Mouse (Mus musculus): Measurements from ENCODE around the gene Zup1. TPM values are rescaled to one million over a fixed set of nuclear protein-coding genes. Genes with fewer than 3 reads are reported as not detected.
A peak's percentile ranks its signal among the peaks of the same experiment; 100 is the strongest.
"Not testable (repeated sequence)": the region's sequence is repeated elsewhere in the genome, so short reads cannot be mapped to it uniquely, and the experiment has no call there.

The Zup1 gene
- 10 to 100 TPM; 15.1 to 16.8 TPM for total RNA-seq (2021)

DNA sequence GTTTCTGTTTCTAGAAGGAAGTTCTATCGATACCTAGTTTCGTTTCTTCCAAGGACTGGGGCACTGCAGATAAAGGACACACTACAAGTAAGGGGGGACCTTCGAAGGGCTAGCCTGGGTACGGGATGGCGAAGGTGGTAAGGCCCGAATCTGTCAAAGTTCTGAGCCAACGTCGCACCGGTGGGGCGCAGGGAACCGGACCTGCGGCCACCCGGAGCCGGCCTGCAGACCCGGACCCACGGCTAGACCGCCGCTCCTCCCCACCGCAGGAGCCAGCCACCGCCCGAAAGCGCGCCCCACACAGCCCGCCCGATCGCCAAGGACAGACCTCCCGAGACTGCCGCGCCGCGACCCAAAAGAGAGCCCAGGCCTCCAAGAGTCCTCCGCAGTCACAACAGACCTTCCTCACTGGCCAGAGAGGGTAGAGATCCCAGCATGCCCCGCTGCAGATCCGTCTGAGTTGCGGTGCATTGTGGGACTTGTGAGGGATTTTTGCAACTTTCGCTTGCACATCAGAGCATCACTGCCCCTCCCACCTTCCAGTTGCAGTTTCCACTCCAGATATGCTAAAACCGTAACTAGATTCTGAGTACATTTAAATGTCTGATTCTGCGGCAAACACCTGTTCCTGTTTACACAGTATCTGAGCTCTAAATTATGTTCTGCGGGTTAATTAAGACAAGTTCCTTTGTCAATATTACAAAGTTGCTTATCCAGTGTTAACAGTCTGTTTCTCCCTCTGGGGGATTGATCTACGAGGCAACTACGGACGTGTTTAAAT is at the start of gene Zup1:
TSS of gene Zup1 (minus strand) at position 467 of the 781 bp plus-strand sequence.
- peak; percentile 79 to 80 for DNase-seq

GRCm38 (mm10) chr10:33998397-33998796 is 47.3 kb upstream of the Zup1 start:
- DNase-seq = no peak

DNA sequence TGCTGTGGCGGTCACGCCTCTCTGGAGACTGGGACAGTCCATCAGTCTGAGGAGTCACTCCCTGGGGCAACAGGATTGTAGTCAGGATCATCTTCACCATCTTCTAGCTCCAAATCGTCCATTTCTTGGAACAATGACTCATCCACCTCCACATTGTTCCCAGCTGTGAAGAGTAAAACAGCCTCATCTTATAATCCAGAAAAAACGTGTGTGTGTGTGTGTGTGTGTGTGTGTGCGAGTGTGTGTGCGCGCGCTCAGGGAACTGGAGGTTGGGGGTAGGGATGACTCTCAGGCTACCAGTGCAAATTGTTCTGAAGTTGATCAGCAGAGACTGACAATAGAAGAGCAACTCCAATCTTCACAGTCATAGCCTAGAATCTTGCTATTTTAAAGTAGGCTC is 45.6 kb upstream of the Zup1 start:
- DNase-seq = not testable (repeated sequence)

DNA sequence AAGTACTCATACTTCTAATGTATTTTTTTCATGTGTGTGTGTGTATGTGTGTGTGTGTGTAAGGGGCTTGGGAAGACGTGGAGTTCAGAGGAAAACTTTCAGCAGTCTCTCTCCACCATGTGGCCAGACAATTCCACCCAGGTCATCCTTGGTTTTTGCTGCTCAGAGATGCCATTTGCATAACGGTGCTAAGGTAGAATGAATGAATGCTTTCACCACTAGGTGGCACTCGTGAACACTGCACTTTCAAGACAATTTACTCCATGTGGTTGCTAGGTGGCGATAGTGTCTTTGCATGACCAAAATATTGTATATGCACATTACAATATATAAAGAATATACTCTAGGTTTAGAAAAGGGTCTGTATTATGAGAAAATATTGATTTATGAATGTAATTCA is 35.7 kb upstream of the Zup1 start:
- peak; percentile 9 to 34 for DNase-seq

DNA sequence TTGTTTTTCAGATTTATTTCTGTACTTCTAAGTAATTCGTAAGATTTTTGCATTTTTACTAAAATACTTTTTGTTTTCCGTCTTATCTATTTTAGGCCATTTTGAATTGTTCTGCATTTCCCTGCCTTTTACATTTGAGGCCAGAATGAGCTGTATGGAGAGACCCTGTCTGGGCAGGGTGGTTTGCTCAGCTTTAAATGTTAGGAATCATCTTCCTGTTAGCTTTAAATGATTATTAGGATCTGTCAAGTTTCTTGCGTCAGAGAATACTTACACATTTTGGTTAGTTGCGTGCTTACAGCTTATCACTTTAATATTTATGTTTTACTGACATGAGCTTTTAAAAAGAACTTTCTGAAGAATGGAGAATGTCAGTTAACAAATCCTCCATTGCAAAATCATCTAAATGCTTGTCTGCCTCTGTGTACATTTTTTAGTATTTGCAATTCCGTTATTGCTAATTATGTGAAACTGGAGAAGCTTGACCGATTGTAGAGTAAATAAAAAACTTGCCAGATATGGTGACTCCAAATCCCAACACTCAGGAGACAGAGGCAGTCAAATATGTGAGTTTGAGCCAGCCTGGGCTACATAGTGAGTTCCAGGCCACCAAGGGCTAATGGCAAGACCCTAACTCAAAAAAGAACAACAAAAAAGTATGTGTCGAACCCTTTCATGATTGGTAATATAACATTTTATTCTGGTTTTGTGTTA is 23.9 kb upstream of the Zup1 start:
- no peak for DNase-seq

GRCm38 (mm10) chr10:33952509-33952908 is 1.4 kb upstream of the Zup1 start:
- no peak for DNase-seq

GRCm38 (mm10) chr10:33946336-33946735 is 4.7 kb downstream of the Zup1 start:
- no peak for DNase-seq

GRCm38 (mm10) chr10:33945390-33945789 is 5.7 kb downstream of the Zup1 start:
- no peak for DNase-seq

DNA sequence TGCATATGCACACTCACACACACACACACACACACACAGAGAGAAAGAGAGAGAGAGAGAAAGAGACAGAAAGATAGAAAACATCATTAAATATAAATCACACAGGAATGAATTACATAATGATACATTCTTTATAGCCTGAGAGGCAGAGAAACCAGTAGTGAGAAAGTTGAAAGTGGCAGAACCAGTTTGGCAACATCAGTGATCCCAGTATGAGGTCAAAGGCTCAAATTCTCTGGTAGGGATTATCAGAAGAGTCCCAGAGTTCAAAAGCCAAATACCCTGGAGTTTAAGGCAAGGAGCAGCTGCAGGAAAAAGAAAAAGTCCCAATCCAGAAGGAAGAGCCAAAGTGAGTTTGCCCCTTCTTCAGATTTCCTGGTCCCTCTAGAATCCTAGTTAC is 10.4 kb downstream of the Zup1 start:
- no peak for DNase-seq

GRCm38 (mm10) chr10:33905489-33905888 is 45.6 kb downstream of the Zup1 start:
- DNase-seq = peak in 1 of 2 experiments; percentile 2

DNA sequence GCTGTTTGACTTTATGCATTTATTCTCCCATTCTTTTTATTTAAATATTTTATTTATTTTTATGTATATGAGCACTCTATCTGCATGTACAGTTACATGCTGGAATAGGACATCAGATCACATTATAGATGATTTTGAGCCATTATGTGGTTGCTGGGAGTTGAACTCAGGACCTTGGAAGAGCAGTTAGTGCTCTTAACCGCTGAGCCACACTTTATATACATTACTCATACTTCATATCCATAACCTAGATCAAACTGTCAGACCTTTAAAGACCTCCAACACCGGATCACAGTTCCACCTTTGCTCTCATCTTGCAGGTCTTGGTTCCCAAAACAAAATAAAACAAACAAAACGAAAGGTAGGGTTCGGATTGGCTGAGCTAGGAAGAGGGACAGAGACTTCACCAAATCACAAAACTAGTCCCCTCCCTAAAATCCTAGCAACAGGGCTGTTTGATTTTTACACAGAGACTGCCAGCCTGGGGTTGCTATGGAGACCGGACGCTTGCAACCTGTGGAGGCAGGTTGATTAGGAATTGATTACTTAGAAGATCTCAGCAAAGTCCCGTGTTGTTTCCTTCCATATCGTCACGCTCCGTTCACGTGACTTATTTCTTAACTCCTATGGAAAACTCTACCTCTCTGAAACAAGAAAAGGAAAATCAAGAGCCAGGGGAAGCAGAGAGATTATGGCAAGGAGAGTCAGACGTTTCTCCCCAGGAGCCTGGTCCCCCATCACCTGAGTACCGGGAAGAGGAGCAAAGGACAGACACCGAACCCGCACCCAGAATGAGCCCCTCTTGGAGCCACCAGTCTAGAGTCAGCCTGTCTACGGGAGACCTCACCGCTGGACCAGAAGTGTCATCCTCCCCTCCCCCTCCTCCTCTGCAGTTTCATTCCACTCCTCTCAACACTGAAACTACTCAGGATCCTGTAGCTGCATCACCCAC is 46.3 kb downstream of the Zup1 start, which contains the start of gene Rsph4a:
TSS of gene Rsph4a (plus strand) at position 582 of the 952 bp plus-strand sequence.
- peak; percentile 57 to 59 for DNase-seq

DNA sequence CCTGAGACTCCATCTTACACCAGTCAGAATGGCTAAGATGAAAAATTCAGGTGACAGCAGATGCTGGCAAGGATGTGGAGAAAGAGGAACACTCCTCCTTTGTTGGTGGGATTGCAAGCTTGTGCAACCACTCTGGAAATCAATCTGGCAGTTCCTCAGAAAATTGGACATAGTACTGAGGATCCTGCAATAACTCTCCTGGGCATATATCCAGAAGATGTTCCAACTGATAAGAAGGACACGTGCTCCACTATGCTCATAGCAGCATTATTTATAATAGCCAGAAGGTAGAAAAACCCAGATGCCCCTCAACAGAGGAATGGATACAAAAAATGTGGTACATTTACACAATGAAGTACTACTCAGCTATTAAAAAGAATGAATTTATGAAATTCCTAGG is 49.5 kb downstream of the Zup1 start:
- not testable (repeated sequence) for DNase-seq

DNA sequence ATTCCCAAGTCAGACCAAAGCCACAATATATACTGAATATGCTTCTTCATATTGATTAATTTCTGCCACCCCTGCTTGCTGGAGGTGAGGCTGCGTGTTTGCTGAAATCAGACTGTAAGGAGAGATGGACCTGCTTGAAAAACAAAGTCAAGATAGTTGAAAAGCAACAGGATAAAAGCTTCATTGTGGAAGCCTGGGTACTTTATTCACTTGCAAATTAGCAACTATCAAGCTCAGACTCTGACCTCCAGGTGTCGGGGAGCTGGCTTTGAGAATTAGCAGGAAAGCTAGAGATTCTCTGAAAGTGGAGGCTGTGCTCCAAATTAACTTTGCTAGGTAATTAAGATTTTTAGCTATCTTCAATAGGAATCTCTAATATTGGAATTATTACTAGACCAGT is 68.7 kb downstream of the Zup1 start:
- not testable (repeated sequence) for DNase-seq

- no peak for DNase-seq
These were observed 78.2 kb downstream of the Zup1 start for GRCm38 (mm10) chr10:33872672-33873398.

DNA sequence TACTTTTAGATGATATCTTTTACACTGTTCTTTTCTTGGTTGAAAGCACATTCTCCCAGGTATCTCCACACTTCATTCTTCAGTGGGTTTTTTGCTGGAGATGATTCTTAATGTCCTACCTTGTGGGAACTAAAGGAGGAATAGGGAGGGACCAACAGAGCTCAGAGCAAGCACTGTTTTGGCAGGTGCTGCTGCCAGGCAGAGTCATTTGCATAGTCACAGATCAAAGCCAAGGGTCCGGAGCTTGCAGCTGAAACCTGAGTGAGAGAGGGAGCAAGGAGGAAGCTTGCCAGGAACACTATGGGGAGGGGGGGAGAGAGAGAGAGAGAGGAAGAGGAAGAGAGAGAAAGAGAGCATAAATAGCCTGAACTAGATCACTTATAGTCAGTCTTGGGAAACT is 80.6 kb downstream of the Zup1 start:
- no peak for DNase-seq

Other genes with a start within 250 kb of the Zup1 start
- gene Sult3a2, start 164.6 kb downstream of the Zup1 start, total RNA-seq (2021) = 1 to 10 TPM in 1 of 2 experiments, under 1 TPM in 1; 0.71 to 2.0 TPM
- gene Sult3a1, start 93.5 kb downstream of the Zup1 start, total RNA-seq (2021) = not detected
- 1 to 10 TPM; 4.2 to 4.4 TPM for gene Rsph4a, start 46.2 kb downstream of the Zup1 start, total RNA-seq (2021)
- gene Rwdd1, start 68.4 kb upstream of the Zup1 start, total RNA-seq (2021) = 100 to 1,000 TPM; 101 to 103 TPM
- gene Trappc3l, start 86.3 kb upstream of the Zup1 start, total RNA-seq (2021) = not detected
- not detected for gene Calhm4, start 93.0 kb upstream of the Zup1 start, total RNA-seq (2021)
- gene Calhm5, start 145.2 kb upstream of the Zup1 start, total RNA-seq (2021) = 1 to 10 TPM; 3.4 to 4.3 TPM
- not detected for gene Calhm6, start 176.7 kb upstream of the Zup1 start, total RNA-seq (2021)